In the genomic region with DNA sequence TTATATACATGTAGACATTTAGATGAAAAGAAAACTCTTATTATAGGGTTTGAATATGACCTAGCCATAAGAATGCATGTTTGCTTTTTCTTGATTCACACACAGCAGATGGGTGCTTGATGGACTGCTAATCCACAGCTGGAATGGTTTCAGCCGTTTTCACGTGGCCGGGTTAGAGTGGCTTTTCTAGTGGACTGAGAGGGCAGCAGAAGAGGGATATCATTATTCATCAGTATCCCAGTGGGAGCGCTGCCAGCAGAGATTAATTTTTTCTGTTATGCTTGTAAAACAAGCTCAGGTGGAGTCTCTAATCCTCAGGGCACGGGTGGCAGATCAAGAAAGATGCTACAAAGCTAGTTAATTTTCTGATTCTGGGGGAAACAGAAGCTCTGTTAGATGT, we compare ENCODE assay signal across 20 mouse cellular contexts.
DNase-seq lines count a peak whose midpoint lies in the region; ATAC-seq and TF ChIP-seq lines count a peak whose summit lies in the region.
"Had no signal": no experiment of that assay in that cellular context is flagged by ENCODE, and none has a peak within 500 bp of the region (broad histone marks: within the 10 kb centered on the region; RNA-seq: fewer than 3 reads in every experiment).

No protein-coding gene starts in this region.

- no peak overlapping the region for H3K9ac ChIP-seq in midbrain, embryonic 11.5 days (ENCODE audit: low read length)
- H3K9ac ChIP-seq in midbrain, postnatal 0 days (replicated peaks; ENCODE audit: low read length, poor library complexity, severe bottlenecking) = no peak overlapping the region
- H3K9ac ChIP-seq: forebrain, embryonic 15.5 days; heart, embryonic 15.5 days; hindbrain, embryonic 15.5 days; liver, embryonic 13.5 days; stomach, embryonic 15.5 days had no signal

- H3K4me3 ChIP-seq in midbrain, embryonic 11.5 days (ENCODE audit: low read depth, low read length) = no peak overlapping the region
- no peak overlapping the region for H3K4me3 ChIP-seq in midbrain, embryonic 10.5 days
- no peak overlapping the region for H3K4me3 ChIP-seq in midbrain, postnatal 0 days (ENCODE audit: low read depth, low read length)
- H3K4me3 ChIP-seq: forebrain, embryonic 15.5 days; gastrocnemius, adult 2 months; heart, embryonic 15.5 days; hindbrain, embryonic 15.5 days; limb, embryonic 10.5 days; liver, embryonic 13.5 days; stomach, embryonic 15.5 days had no signal

- no peak overlapping the region for H3K27ac ChIP-seq in midbrain, embryonic 11.5 days (ENCODE audit: low read depth, low read length)
- no peak overlapping the region for H3K27ac ChIP-seq in midbrain, embryonic 10.5 days (replicated peaks)
- H3K27ac ChIP-seq in midbrain, postnatal 0 days (ENCODE audit: low read depth, low read length) = no peak overlapping the region
- H3K27ac ChIP-seq: forebrain, embryonic 15.5 days; gastrocnemius, adult 2 months; heart, embryonic 15.5 days; hindbrain, embryonic 15.5 days; limb, embryonic 10.5 days; liver, embryonic 13.5 days; stomach, embryonic 15.5 days had no signal

- no peak overlapping the region for H3K4me2 ChIP-seq in midbrain, embryonic 11.5 days
- H3K4me2 ChIP-seq in midbrain, postnatal 0 days (ENCODE audit: low read depth, low read length, poor library complexity, severe bottlenecking) = no peak overlapping the region
- H3K4me2 ChIP-seq: forebrain, embryonic 15.5 days; heart, embryonic 15.5 days; hindbrain, embryonic 15.5 days; liver, embryonic 13.5 days; stomach, embryonic 15.5 days had no signal

- H3K27me3 ChIP-seq in midbrain, embryonic 11.5 days (ENCODE audit: control insufficient read depth, insufficient read depth, low read length) = no peaks in the 10 kb centered on the region
- H3K27me3 ChIP-seq in midbrain, embryonic 10.5 days (ENCODE audit: low read depth, poor library complexity, severe bottlenecking) = no peaks in the 10 kb centered on the region
- no peaks in the 10 kb centered on the region for H3K27me3 ChIP-seq in midbrain, postnatal 0 days (ENCODE audit: insufficient read depth, low read length)
- H3K27me3 ChIP-seq: forebrain, embryonic 15.5 days; heart, embryonic 15.5 days; hindbrain, embryonic 15.5 days; liver, embryonic 13.5 days; stomach, embryonic 15.5 days had no signal

- H3K36me3 ChIP-seq in midbrain, embryonic 11.5 days (ENCODE audit: control insufficient read depth, insufficient read depth, low read length) = no peaks in the 10 kb centered on the region
- H3K36me3 ChIP-seq in midbrain, embryonic 10.5 days = no peaks in the 10 kb centered on the region
- H3K36me3 ChIP-seq in midbrain, postnatal 0 days (ENCODE audit: insufficient read depth, low read length) = no peaks in the 10 kb centered on the region
- H3K36me3 ChIP-seq: forebrain, embryonic 15.5 days; heart, embryonic 15.5 days; hindbrain, embryonic 15.5 days; limb, embryonic 10.5 days; liver, embryonic 13.5 days; stomach, embryonic 15.5 days had no signal

- H3K4me1 ChIP-seq in midbrain, embryonic 11.5 days (ENCODE audit: control insufficient read depth, insufficient read depth, low read length) = no peaks in the 10 kb centered on the region
- H3K4me1 ChIP-seq in midbrain, embryonic 10.5 days = no peaks in the 10 kb centered on the region
- no peaks in the 10 kb centered on the region for H3K4me1 ChIP-seq in midbrain, postnatal 0 days (ENCODE audit: insufficient read depth, low read length)
- H3K4me1 ChIP-seq: heart, embryonic 15.5 days; hindbrain, embryonic 15.5 days; limb, embryonic 10.5 days; liver, embryonic 13.5 days; stomach, embryonic 15.5 days had no signal

- ATAC-seq in midbrain, embryonic 11.5 days (ENCODE audit: low FRiP score) = peak; percentile 63
- ATAC-seq in midbrain, postnatal 0 days (ENCODE audit: low FRiP score) = no peak
- ATAC-seq: forebrain, embryonic 15.5 days; lung, postnatal 0 days had no signal

- TF ChIP-seq CTCF in midbrain, postnatal 0 days (IDR thresholded peaks at IDR 0.05) = no peak

- H3K9me3 ChIP-seq in midbrain, embryonic 11.5 days (ENCODE audit: control insufficient read depth, low read length) = no peaks in the 10 kb centered on the region
- H3K9me3 ChIP-seq in midbrain, embryonic 10.5 days (replicated peaks) = no peaks in the 10 kb centered on the region
- no peaks in the 10 kb centered on the region for H3K9me3 ChIP-seq in midbrain, postnatal 0 days (ENCODE audit: low read length)
- H3K9me3 ChIP-seq: forebrain, embryonic 15.5 days; heart, embryonic 15.5 days; hindbrain, embryonic 15.5 days; limb, embryonic 10.5 days; liver, embryonic 13.5 days; stomach, embryonic 15.5 days had no signal

- WGBS in midbrain, embryonic 11.5 days = 44% methylated on average over 5 of the region's 5 CpGs
- WGBS in midbrain, embryonic 10.5 days = 72% methylated on average over 5 of the region's 5 CpGs
- 22% methylated on average over 5 of the region's 5 CpGs for WGBS in midbrain, postnatal 0 days

- peak; percentile 4 for DNase-seq in embryo, embryonic 10.5 days (ENCODE audit: low spot score)
- DNase-seq in embryo, embryonic 10 days (ENCODE audit: low spot score) = no peak
- no peak for DNase-seq in midbrain, embryonic 11.5 days (ENCODE audit: low spot score, missing footprints)
- DNase-seq in midbrain, embryonic 10.5 days (ENCODE audit: low spot score) = no peak
- DNase-seq in cerebellum, adult 9-11 months = peak; percentile 5
- peak; percentile 57 for DNase-seq in midbrain, postnatal 0 days (ENCODE audit: low spot score)
- no peak for DNase-seq in B cell, adult 2 months
- DNase-seq in thymus, postnatal 0 days (ENCODE audit: low spot score) = no peak
- DNase-seq: gastrocnemius, adult 2 months; heart, adult 18-20 months; kidney, adult 2 months; kidney, postnatal 36 days; liver, embryonic 13.5 days; spleen, adult 18-20 months had no signal

Comparison
In these comparisons a context has a peak if more than half of its experiments do, and no peak if none do; other contexts are left out.
1. DNase-seq: peak in embryo, embryonic 10.5 days (single experiment), cerebellum, adult 9-11 months (single experiment) and midbrain, postnatal 0 days (single experiment); none in embryo, embryonic 10 days (single experiment), midbrain, embryonic 11.5 days (single experiment), midbrain, embryonic 10.5 days (single experiment), B cell, adult 2 months (0 of 2) and thymus, postnatal 0 days (single experiment).